Mouse (Mus musculus) C2C12 (cell line): ENCODE data around the gene Cachd1. TPM values are rescaled to one million over a fixed set of nuclear protein-coding genes. Genes with fewer than 3 reads are reported as not detected.
A peak's percentile ranks its signal among the peaks of the same experiment; 100 is the strongest.

ENCODE experiments used
- H3K27me3 ChIP-seq: one replicate; pipeline ENCODE4 v1.6.1; 2011; ENCODE audit not compliant: control insufficient read depth, insufficient read depth, insufficient read length
- H3K36me3 ChIP-seq: one replicate; pipeline ENCODE4 v1.6.1; 2011; ENCODE audit not compliant: control insufficient read depth, insufficient read depth
- H3K4me3 ChIP-seq: one replicate; pipeline ENCODE4 v1.5.1; 2011; ENCODE audit warnings: mild to moderate bottlenecking, control low read depth; ENCODE audit not compliant: poor library complexity, insufficient read depth, severe bottlenecking
- H3K79me2 ChIP-seq: one replicate; pipeline ENCODE4 v1.6.1; 2011; ENCODE audit not compliant: control insufficient read depth, insufficient read depth
- H3K79me3 ChIP-seq: one replicate; pipeline ENCODE4 v1.6.1; 2011; ENCODE audit warnings: low read depth, control low read depth
- H3ac ChIP-seq: one replicate; pipeline ENCODE3; 2011; ENCODE audit warnings: low read depth; ENCODE audit not compliant: control insufficient read depth, insufficient read length
- CEBPB ChIP-seq: IDR thresholded peaks from one replicate; pipeline ENCODE4 v1.6.1; 2011; ENCODE audit warnings: low read depth, mild to moderate bottlenecking, control low read depth, moderate library complexity
- CTCF ChIP-seq: IDR thresholded peaks from one replicate; pipeline ENCODE4 v1.5.1; 2011; ENCODE audit not compliant: control insufficient read depth, insufficient read depth, insufficient read length
- FOSL1 ChIP-seq: IDR thresholded peaks from one replicate; pipeline ENCODE4 v1.8.0; 2011; ENCODE audit warnings: mild to moderate bottlenecking, low read length; ENCODE audit not compliant: poor library complexity, insufficient read depth, severe bottlenecking
- MAX ChIP-seq: IDR thresholded peaks from one replicate; pipeline ENCODE4 v1.6.1; 2011; ENCODE audit warnings: mild to moderate bottlenecking, control low read depth
- MYOD1 ChIP-seq: IDR thresholded peaks from one replicate; pipeline ENCODE4 v1.6.1; 2011; ENCODE audit warnings: low read depth; ENCODE audit not compliant: control insufficient read depth, insufficient read length
- MYOG ChIP-seq: IDR thresholded peaks from one replicate; pipeline ENCODE4 v1.6.1; 2011; ENCODE audit not compliant: control insufficient read depth, insufficient read length; ENCODE audit errors: extremely low read depth
- USF1 ChIP-seq: IDR thresholded peaks from one replicate; pipeline ENCODE4 v1.6.1; 2011; ENCODE audit warnings: low read depth, mild to moderate bottlenecking, control low read depth, moderate library complexity
- polyA plus RNA-seq: library from polyadenylated mRNA; unstranded; fragments of >200 nt; fragmentation: generic; extraction: Trizol; gene quantifications from one replicate; pipeline ENCODE4 v1.2.1, GENCODE M21; 2012; ENCODE audit warnings: missing spikeins

Cachd1 gene
- polyA plus RNA-seq, 1 experiment: 8.1 TPM

DNA sequence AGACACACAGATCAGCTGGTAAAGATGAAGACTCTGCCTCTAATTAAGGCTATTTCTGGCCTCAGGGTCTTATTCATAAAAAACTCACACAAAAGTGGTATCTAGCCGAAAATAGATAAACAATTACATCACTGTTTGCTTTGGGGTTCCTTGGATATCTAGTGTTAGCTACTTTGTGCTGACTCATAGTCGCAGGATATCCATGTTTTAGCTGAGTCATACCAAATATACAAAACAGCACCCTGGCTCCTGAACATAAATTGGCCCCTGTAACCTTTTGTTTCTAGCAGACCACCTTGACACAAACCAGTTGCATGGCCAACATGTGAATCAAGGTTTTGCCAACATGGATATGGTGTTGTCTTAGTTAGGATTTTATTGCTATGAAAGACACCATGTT, 24.2 kb upstream of the Cachd1 start:
- no peak for TF ChIP-seq MAX
- TF ChIP-seq FOSL1: peak; percentile 44

DNA sequence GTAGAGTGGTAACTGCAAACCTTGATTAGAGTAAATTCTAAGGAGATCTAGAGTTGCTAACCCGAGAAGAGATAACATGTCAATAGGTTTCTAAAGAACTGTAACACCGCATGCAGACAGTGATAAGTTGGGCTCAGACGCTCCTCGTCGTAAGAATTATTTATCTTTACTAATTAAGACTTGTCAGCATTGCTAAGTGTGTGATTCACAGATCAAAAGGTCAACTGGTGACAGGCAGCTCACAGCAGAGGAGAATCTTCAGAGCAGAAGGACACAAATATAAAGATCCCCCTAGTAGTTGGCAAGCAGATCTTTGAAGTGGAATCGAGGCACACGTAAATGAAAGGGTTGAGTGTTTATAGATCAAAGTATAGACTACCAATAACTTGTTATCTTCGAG, 20.8 kb upstream of the Cachd1 start:
- no peak overlapping the region for H3ac ChIP-seq
- H3K36me3 ChIP-seq: no peaks in the 10 kb centered on the region
- H3K27me3 ChIP-seq: no peaks in the 10 kb centered on the region
- TF ChIP-seq CEBPB (no peak), CTCF (no peak), MYOG (no peak), FOSL1 (no peak), MAX (no peak), MYOD1 (no peak)
- no peak overlapping the region for H3K4me3 ChIP-seq
- H3K79me3 ChIP-seq: no peaks in the 10 kb centered on the region
- H3K79me2 ChIP-seq: no peaks in the 10 kb centered on the region

More for the DNA sequence above, 24.2 kb upstream of the Cachd1 start:
- H3K36me3 ChIP-seq: no peaks in the 10 kb centered on the region
- H3K79me2 ChIP-seq: no peaks in the 10 kb centered on the region
- H3ac ChIP-seq: no peak overlapping the region
- no peaks in the 10 kb centered on the region for H3K27me3 ChIP-seq
- H3K79me3 ChIP-seq: no peaks in the 10 kb centered on the region
- H3K4me3 ChIP-seq: no peak overlapping the region

DNA sequence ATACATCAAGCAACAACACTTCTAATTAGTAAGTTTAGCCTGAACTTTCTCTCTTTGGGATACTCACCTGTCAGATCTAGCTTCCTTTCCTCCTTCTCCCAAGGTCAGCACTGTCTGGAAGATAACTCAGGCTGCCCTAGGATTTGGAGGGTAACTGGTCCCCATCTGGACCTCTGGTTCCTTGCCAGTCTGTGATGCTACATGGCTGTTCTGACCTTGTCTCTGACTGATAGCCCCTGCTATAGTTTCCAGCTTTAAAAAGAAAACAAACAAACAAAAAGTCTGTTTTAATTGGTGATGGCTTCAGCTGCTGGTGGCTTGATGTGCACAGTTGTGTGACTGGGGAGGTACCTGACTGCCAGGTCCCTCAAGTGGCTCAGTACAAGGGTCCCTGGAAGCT, 20.0 kb upstream of the Cachd1 start:
- H3K79me3 ChIP-seq: no peaks in the 10 kb centered on the region
- no peaks in the 10 kb centered on the region for H3K36me3 ChIP-seq
- no peaks in the 10 kb centered on the region for H3K27me3 ChIP-seq
- no peak for TF ChIP-seq CTCF
- TF ChIP-seq MYOG: no peak
- no peak for TF ChIP-seq MYOD1
- no peaks in the 10 kb centered on the region for H3K79me2 ChIP-seq
- no peak overlapping the region for H3ac ChIP-seq
- H3K4me3 ChIP-seq: no peak overlapping the region

DNA sequence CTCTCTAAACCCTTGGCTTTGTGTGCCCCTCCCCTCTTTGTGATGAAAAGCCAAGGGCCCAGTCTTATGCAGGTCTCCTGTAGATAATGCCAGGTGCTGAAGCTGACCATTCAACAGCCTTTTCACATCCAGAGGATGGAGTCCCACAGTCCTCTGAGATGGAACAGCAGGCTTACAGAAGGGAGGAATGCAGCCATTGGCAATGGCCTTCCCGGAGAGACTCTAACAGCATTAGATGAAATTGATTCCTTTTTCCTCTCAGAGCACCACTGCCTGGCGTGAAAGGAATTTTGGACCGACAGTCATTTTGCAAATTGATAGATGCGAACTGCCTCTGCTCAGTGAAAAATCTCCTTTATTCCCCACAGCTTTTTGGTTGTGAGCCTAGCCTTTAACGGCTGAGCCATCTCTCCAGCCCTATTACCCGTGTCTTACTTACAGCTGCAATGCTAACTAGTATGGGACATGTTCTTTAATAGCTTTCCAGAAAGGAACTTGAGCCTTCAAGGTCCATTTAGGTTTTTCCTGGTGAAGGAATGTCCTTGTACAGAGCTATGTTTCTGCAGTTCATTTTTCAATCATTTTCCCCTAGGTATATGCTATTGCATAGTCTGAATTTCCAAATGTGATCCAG, 18.1 kb upstream of the Cachd1 start:
- Histone ChIP-seq H3K79me3 (no peaks in the 10 kb centered on the region), H3ac (no peak overlapping the region), H3K79me2 (no peaks in the 10 kb centered on the region), H3K36me3 (no peaks in the 10 kb centered on the region), H3K4me3 (no peak overlapping the region), H3K27me3 (no peaks in the 10 kb centered on the region)
- no peak for TF ChIP-seq USF1
- no peak for TF ChIP-seq FOSL1
- TF ChIP-seq CTCF: no peak
- no peak for TF ChIP-seq MYOD1
- TF ChIP-seq MAX: no peak
- TF ChIP-seq CEBPB: no peak
- no peak for TF ChIP-seq MYOG

DNA sequence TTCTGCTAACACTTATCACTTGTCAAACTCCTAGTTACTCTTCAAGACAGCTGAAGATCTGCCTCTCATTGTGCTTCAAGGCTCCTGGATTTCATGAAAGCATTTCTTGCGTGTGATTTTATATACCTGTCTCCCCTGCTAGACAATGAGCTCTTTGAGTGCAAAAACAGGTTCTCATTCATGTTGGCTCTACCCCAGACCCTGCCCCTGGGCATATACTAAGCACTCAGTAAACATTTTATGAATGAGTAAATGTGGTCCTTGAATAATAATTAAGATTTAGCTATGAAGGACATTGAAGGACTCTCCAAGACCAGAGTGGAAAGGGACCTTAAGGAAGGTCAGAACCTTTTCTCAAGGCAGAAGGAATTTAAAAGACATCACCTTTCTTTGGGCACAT, 16.9 kb upstream of the Cachd1 start:
- Histone ChIP-seq H3K27me3 (no peaks in the 10 kb centered on the region), H3K79me2 (no peaks in the 10 kb centered on the region), H3ac (no peak overlapping the region), H3K4me3 (no peak overlapping the region), H3K79me3 (no peaks in the 10 kb centered on the region), H3K36me3 (no peaks in the 10 kb centered on the region)
- no peak for TF ChIP-seq MYOG
- no peak for TF ChIP-seq MAX
- no peak for TF ChIP-seq CTCF
- no peak for TF ChIP-seq MYOD1
- TF ChIP-seq FOSL1: no peak
- TF ChIP-seq CEBPB: no peak
- no peak for TF ChIP-seq USF1

DNA sequence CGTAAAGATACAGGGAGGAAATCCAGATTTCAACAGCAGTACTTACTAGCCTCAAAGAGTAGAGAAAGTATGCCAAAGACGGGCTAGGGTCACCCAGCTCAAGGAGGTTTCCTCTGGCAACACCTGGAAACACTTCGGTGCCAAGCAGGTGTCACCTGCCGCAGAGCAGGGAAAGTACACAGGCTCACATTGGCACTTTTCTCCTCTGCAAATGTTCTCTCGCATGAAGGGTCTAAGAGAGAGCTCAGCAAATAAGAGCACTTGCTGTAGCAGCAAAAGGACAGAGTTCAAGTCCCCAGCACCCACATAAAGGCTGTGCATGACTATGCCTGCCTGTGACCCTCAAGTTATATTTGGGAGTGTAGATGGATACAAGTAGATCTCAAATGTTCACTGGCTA, 16.1 kb upstream of the Cachd1 start:
- Histone ChIP-seq H3K36me3 (no peaks in the 10 kb centered on the region), H3K79me2 (no peaks in the 10 kb centered on the region), H3K79me3 (no peaks in the 10 kb centered on the region), H3K27me3 (no peaks in the 10 kb centered on the region), H3K4me3 (no peak overlapping the region), H3ac (no peak overlapping the region)
- TF ChIP-seq CEBPB: no peak
- TF ChIP-seq FOSL1: no peak
- no peak for TF ChIP-seq MYOD1
- no peak for TF ChIP-seq MAX
- TF ChIP-seq USF1: no peak
- no peak for TF ChIP-seq MYOG
